In genomic region chr6:38742441-38742840, GRCm38 (mm10) we compare ENCODE assay signal across 24 mouse cellular contexts.
A peak's percentile ranks its signal among the peaks of the same experiment; 100 is the strongest.
DNase-seq lines count a peak whose midpoint lies in the region; ATAC-seq lines count a peak whose summit lies in the region.
"Had no signal": no experiment of that assay in that cellular context is flagged by ENCODE, and none has a peak within 500 bp of the region (broad histone marks: within the 10 kb centered on the region; RNA-seq: fewer than 3 reads in every experiment).

No protein-coding gene starts in this region.

- peak; percentile 61 for DNase-seq in heart, adult 11 months
- no peak for DNase-seq in heart, postnatal 4 days
- peak; percentile 66 for DNase-seq in adipocyte (ENCODE audit: low spot score)
- no peak for DNase-seq in spleen, adult 18-20 months
- DNase-seq: adrenal gland, postnatal 10 days; adrenal gland, postnatal 36 days; cerebellum, adult 18-20 months; cerebellum, adult 9-10 months; cerebellum, postnatal 14 days; forebrain, postnatal 0 days; gastrocnemius, adult 2 months; gastrocnemius, postnatal 14 days; heart, adult 18-20 months; heart, postnatal 10 days; heart, postnatal 36 days had no signal

- no peaks in the 10 kb centered on the region for H3K9me3 ChIP-seq in stomach, embryonic 15.5 days
- H3K9me3 ChIP-seq: heart, embryonic 12.5 days; heart, embryonic 15.5 days had no signal

- 92% methylated on average over 3 of the region's 3 CpGs for WGBS in stomach, embryonic 15.5 days

- H3K4me1 ChIP-seq in stomach, embryonic 15.5 days, result no peaks in the 10 kb centered on the region
- H3K4me1 ChIP-seq: heart, embryonic 15.5 days had no signal

- no peak overlapping the region for H3K4me2 ChIP-seq in stomach, embryonic 15.5 days
- H3K4me2 ChIP-seq: heart, embryonic 12.5 days; heart, embryonic 15.5 days; hindbrain, embryonic 14.5 days had no signal

- no peak overlapping the region for H3K4me3 ChIP-seq in stomach, embryonic 15.5 days (replicated peaks)
- H3K4me3 ChIP-seq: gastrocnemius, adult 2 months; heart, embryonic 12.5 days; heart, embryonic 15.5 days had no signal

- no peaks in the 10 kb centered on the region for H3K27me3 ChIP-seq in stomach, embryonic 15.5 days (replicated peaks)
- H3K27me3 ChIP-seq: heart, embryonic 12.5 days; heart, embryonic 15.5 days had no signal

- H3K9ac ChIP-seq in stomach, embryonic 15.5 days, result no peak overlapping the region
- H3K9ac ChIP-seq: forebrain, postnatal 0 days; heart, embryonic 12.5 days; heart, embryonic 15.5 days; hindbrain, embryonic 14.5 days had no signal

- peaks cover 32% of the 10 kb centered on the region for H3K36me3 ChIP-seq in stomach, embryonic 15.5 days

- ATAC-seq in stomach, embryonic 15.5 days (ENCODE audit: insufficient read depth, low FRiP score, low read depth), result no peak
- ATAC-seq in granulocyte monocyte progenitor cell, adult 5-6 weeks (replicated peaks; ENCODE audit: poor library complexity, severe bottlenecking), result no peak
- ATAC-seq: activated CD4-positive, CD25-positive, alpha-beta regulatory T cell, adult 4 months; forebrain, embryonic 14.5 days; forebrain, postnatal 0 days; hindbrain, postnatal 0 days; inflammation-experienced regulatory T-cells, adult 6 months had no signal

- peak overlapping the region; percentile 16; the same call in 1 of the 2 replicates for H3K27ac ChIP-seq in stomach, embryonic 15.5 days
- H3K27ac ChIP-seq: gastrocnemius, adult 2 months; heart, embryonic 15.5 days; hindbrain, embryonic 14.5 days; hindbrain, postnatal 0 days had no signal

Comparison
In these comparisons a context has a peak if more than half of its experiments do, and no peak if none do; other contexts are left out.
1. DNase-seq: peak in heart, adult 11 months (single experiment) and adipocyte (single experiment); none in heart, postnatal 4 days (single experiment) and spleen, adult 18-20 months (0 of 2).